Mouse (Mus musculus): ENCODE measurements around the gene 4930505A04Rik. TPM values are rescaled to one million over a fixed set of nuclear protein-coding genes. Genes with fewer than 3 reads are reported as not detected.
"Not testable (repeated sequence)": the region's sequence is repeated elsewhere in the genome, so short reads cannot be mapped to it uniquely, and the experiment has no call there.

4930505A04Rik gene
- polyA plus RNA-seq (2012; rRNA removed) = not detected in 2 replicates

DNA sequence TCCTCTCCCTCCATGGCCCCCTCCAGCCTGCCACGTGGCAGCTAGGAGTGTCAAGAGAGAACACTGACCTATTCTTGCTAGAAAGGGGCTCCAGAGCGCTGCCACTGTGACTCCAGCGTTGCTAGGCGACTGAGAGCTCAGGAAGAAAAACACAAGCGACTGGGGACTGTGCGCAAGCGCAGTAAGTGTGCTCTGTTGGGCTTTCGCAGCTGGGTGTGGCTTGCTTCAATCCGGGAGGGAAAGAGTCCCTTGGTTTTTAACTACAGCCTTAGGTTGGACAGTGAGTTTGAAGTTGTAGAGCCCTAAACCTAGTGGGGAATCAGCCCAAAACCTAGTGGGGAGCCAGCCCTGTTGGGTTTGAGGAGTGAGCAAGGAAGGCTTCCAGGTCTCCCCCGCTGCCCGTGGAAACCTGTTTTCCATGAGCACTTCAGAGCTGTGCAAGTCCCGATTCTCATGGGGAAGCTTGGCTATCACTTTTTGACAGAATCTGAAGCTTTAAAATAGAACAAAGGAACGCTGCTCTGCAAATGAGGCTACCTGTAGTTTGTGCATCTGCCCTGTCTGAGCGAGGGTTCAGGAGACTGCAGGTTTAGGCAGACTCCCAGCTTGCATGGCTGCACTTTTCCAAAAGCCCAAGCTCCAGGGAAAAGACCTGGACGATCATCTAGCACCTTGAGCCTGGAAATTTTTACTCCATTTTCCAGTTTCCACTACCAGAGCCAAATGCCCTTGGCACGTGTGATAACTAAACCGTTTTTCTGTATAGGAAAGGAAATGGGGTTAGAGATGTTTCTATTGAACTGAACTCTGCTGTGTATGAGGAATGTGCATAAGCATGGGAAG, at the start of gene 4930505A04Rik:
Gene 4930505A04Rik, minus strand, starts transcription at position 77 of the 843 bp plus-strand sequence.
- DNase-seq (ENCODE audit: low read depth, low spot score) = peak; percentile 53
- WGBS = 7% methylated on average over 17 of the region's 17 CpGs

DNA sequence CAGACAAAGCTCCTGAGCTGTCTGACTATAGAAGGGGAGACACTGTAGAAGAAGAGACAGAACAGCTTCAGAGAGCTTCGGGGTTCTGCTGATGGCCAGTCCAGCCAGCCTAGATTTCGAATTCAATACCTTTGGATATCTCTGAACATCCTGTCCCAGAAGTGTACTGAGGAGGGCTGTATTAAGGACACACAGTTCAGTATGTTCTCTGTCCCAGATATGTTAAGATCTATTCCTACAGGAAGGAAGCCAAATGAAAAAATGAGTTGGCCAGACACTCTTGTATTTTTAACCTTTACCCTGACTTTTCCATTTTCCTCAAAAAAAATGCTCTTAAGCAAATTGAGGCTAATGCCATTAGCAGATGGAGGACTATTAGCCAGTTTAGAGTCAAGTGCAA, 45.5 kb upstream of the 4930505A04Rik start:
- no peak for DNase-seq (ENCODE audit: low read depth, low spot score)
- 77% methylated on average over 2 of the region's 2 CpGs for WGBS

- WGBS = 86% methylated on average over 4 of the region's 4 CpGs
- DNase-seq (ENCODE audit: low read depth, low spot score) = no peak
Observed at GRCm38 (mm10) chr11:30508178-30508577, 36.6 kb upstream of the 4930505A04Rik start.

- DNase-seq (ENCODE audit: low read depth, low spot score) = no peak
- 74% methylated on average over 3 of the region's 3 CpGs for WGBS
Observed at GRCm38 (mm10) chr11:30498738-30499355, 27.2 kb upstream of the 4930505A04Rik start.

- DNase-seq (ENCODE audit: low read depth, low spot score) = no peak
- 56% methylated on average over 2 of the region's 2 CpGs for WGBS
Observed at GRCm38 (mm10) chr11:30497151-30497550, 25.5 kb upstream of the 4930505A04Rik start.

GRCm38 (mm10) chr11:30491515-30492260, 20.1 kb upstream of the 4930505A04Rik start:
- no peak for DNase-seq (ENCODE audit: low read depth, low spot score)

GRCm38 (mm10) chr11:30488183-30488582, 16.6 kb upstream of the 4930505A04Rik start:
- no peak for DNase-seq (ENCODE audit: low read depth, low spot score)
- 70% methylated on average over 10 of the region's 10 CpGs for WGBS

DNA sequence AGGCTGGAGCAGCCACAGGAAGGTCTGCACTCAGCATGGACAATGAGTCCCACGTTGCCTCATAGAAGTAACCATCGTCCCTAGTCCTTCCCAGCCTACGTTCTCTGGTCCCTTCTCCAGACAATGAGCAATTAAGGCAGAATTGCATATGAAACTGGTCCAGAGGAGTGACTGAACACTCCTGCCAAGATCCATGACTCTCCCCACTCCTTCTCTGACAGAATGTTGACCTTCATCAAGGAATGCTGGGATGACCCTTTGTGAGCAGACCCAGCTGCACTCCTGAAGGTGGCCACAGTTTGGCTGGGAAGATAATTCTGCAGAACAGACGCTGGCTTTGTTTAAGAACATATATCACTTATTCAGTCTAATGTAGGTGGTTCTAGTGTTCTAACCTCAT, 11.7 kb upstream of the 4930505A04Rik start:
- 67% methylated on average over 4 of the region's 4 CpGs for WGBS
- DNase-seq (ENCODE audit: low read depth, low spot score) = no peak

- WGBS = 62% methylated on average over 8 of the region's 8 CpGs
- DNase-seq (ENCODE audit: low read depth, low spot score) = no peak
Observed at GRCm38 (mm10) chr11:30471187-30471586, 440 bp downstream of the 4930505A04Rik start.

- 24% methylated on average over 4 of the region's 4 CpGs for WGBS
- no peak for DNase-seq (ENCODE audit: low read depth, low spot score)
Observed at GRCm38 (mm10) chr11:30454331-30454730, 17.3 kb downstream of the 4930505A04Rik start.

DNA sequence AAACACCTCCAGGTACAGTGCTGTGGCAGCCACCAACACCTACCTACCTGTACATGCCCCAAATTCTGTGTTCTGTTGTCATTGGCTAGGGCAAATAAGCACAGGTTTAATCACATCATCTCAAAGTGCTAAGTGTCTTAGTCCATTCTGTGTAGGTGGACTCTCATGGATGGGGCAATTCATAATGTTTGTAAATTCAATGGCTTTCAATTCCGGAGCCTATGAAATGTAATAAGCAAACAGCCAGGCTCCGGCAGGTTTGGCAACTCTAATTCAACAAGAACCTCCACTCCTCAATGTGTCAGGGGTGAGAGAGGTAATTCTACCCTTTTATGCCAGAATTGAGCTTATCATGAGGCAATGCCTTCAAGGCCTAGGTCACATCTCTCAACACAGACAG, 23.5 kb downstream of the 4930505A04Rik start:
- 40% methylated on average over 2 of the region's 2 CpGs for WGBS

DNA sequence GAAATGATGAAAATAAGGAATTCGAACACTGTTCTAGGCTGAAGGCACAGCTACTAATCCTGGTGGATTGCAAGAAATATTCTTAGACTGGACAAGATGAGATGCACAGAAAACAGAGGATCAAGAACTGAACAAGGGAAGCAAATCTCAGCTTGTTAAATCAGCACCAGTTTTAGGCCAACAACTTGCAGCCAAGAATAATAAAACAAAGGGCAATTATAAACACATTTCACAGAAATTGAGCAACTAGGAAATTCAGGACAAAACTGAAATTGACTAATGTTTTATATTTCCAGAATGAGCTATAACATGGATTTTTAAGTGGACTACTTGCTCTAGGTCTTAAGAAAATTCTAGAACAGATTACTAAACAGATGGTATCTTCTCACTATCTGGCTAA, 24.1 kb downstream of the 4930505A04Rik start:
- DNase-seq (ENCODE audit: low read depth, low spot score) = no peak
- WGBS = 76% methylated on average over 1 of the region's 1 CpGs

More for the DNA sequence above, 23.5 kb downstream of the 4930505A04Rik start:
- DNase-seq (ENCODE audit: low read depth, low spot score) = no peak

GRCm38 (mm10) chr11:30444192-30444905, 27.3 kb downstream of the 4930505A04Rik start:
- 63% methylated on average over 12 of the region's 12 CpGs for WGBS
- DNase-seq (ENCODE audit: low read depth, low spot score) = not testable (repeated sequence)

- no peak for DNase-seq (ENCODE audit: low read depth, low spot score)
- WGBS = 90% methylated on average over 8 of the region's 8 CpGs
Observed at GRCm38 (mm10) chr11:30443746-30444145, 27.9 kb downstream of the 4930505A04Rik start.

DNA sequence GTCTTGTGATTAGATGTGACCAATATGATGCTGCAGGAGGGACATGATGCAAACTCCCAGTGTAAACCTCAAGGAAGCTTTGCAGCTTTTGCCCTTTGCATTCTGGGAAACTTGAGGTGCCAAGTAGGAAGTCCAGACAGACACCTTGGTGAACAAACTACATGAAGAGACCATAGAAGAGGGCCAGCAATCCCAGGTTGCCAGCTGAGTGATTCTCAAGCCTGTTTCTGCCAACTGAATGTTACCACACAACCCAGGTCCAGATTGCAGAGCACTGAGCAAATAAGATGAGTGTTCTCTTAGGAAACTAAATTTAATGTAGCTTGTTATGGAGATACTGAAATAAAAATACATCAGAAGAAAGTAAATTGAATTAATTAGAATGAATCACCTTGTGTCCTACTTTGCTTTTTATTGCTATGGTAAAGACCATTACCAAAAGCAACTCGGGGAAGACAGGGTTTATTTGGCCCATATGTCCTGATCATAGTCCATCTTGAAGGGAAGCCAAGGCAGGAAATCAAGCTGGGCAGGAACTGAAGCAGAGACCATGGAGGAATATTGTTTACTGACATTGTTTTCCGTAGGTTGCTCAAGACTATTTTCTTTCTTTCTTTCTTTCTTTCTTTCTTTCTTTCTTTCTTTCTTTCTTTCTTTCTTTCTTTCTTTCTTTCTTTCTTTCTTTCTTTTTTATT, 38.2 kb downstream of the 4930505A04Rik start:
- 54% methylated on average over 2 of the region's 2 CpGs for WGBS
- no peak for DNase-seq (ENCODE audit: low read depth, low spot score)

DNA sequence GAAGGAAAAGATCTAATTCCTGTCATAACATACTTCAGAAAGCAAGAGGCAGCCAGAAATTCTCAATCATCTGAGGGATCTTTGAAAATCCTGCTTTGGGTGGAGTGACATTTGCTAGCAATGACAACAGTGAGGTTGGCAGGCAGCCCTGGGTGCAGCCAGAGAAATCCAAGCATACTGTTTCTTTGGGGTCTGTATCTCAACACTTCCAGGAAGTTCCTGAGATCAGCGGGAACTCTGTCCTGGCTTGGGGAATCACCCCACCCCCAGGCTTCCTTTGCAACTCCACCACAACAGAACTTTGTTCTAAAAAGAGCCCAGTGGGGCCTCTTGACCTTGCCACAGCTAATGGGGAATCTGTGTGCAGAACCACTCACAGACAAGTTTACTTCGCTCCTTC, 66.0 kb downstream of the 4930505A04Rik start:
- 47% methylated on average over 2 of the region's 2 CpGs for WGBS
- DNase-seq (ENCODE audit: low read depth, low spot score) = no peak

GRCm38 (mm10) chr11:30404619-30405200, 66.9 kb downstream of the 4930505A04Rik start:
- 47% methylated on average over 4 of the region's 4 CpGs for WGBS
- DNase-seq (ENCODE audit: low read depth, low spot score) = no peak

GRCm38 (mm10) chr11:30394351-30394750, 77.3 kb downstream of the 4930505A04Rik start:
- no peak for DNase-seq (ENCODE audit: low read depth, low spot score)

GRCm38 (mm10) chr11:30383076-30383475, 88.6 kb downstream of the 4930505A04Rik start:
- no peak for DNase-seq (ENCODE audit: low read depth, low spot score)
